Mouse (Mus musculus) cerebellum, adult 11-12 months (tissue): ENCODE data around the gene Cdip1.
A peak's percentile ranks its signal among the peaks of the same experiment; 100 is the strongest.
"Not testable (repeated sequence)": the region's sequence is repeated elsewhere in the genome, so short reads cannot be mapped to it uniquely, and the experiment has no call there.

Experiments
- DNase-seq: peaks from one replicate; pipeline ENCODE4 v3.0.0; 2022

The Cdip1 gene

DNA sequence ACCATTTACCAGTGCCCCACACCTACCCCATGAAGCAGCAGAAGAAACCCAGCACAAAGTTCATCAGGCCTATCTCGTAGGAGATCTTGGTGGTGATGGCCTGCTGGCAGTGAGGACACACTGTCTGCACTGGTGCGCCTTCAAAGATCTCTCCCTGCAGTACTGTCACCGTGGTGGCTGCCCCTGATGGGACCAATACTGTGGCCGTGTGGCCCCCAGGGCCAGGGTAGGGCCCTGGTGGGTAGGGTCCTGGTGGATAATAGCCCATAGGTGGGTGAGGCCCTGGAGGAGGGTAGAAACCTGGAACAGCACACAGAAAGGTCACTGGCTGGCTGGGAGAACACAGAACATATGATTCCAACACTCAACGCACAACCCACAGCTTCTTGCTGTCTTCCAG is 21.4 kb downstream of the Cdip1 start:
- DNase-seq, result no peak

- DNase-seq, result no peak
Observed at GRCm38 (mm10) chr16:4767012-4767790, 22.9 kb downstream of the Cdip1 start.

GRCm38 (mm10) chr16:4765852-4766251 is 24.2 kb downstream of the Cdip1 start:
- DNase-seq, result no peak

DNA sequence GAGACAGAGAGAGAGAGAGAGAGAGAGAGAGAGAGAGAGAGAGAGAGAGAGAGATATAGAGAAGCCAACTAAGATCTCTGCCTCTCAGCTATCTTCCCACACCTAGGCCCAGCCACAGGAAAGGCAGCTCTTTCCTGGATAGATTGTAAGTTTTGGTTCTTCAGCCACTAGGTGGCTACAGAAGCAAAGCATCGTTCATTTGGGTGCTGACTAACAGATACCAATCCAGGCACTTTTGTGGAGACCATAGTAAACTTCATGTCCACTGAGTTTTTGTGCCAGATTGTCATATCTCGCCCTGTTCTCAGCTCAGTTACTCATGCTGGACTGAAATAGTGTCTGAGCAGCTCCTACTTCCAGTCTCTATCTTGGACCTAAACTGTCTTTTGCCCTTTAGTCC is 26.8 kb downstream of the Cdip1 start:
- DNase-seq, result no peak

- DNase-seq, result no peak
Observed at GRCm38 (mm10) chr16:4762437-4762836, 27.7 kb downstream of the Cdip1 start.

- not testable (repeated sequence) for DNase-seq
Observed at GRCm38 (mm10) chr16:4756660-4757335, 33.3 kb downstream of the Cdip1 start.

- no peak for DNase-seq
Observed at GRCm38 (mm10) chr16:4754045-4754444, 36.0 kb downstream of the Cdip1 start.

DNA sequence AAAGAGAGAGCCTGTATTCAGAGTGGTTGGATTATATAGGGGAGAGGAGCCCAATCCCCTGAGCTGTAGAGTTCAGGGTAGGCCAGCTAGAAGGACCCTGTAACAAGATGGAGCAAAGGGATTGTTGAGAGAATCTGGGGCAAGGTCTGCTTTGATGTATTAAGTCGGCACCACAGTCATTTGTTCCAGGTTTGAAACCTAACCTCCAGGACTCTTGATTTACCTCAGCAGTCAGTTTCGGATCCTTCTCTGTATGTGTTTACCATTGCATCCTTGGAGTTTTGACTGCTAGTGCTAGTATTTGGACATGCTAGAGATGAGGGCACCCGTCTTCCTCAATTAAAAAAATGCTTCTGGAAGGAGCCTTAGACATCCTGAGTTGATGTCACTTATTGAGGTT is 37.9 kb downstream of the Cdip1 start:
- no peak for DNase-seq

GRCm38 (mm10) chr16:4742186-4742585 is 47.9 kb downstream of the Cdip1 start:
- no peak for DNase-seq

DNA sequence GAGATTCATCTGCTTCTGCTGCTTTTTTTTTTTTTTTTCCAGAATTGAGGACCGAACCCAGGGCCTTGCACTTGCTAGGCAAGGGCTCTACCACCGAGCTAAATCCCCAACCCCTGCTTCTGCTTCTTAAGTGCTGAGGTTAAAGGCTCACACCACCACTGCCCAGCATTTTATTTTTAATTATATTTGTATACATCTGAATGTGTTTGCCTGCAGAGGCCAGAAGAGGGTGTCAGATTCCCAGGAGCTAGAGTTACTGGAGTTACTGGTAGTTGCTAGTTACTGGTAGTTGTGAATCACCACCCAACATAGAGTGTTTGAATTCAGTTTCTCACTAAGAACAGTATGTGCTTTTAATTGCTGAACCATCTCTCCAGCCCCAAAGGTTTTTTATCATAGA is 50.1 kb downstream of the Cdip1 start:
- no peak for DNase-seq

GRCm38 (mm10) chr16:4736262-4736661 is 53.8 kb downstream of the Cdip1 start:
- DNase-seq, result no peak

DNA sequence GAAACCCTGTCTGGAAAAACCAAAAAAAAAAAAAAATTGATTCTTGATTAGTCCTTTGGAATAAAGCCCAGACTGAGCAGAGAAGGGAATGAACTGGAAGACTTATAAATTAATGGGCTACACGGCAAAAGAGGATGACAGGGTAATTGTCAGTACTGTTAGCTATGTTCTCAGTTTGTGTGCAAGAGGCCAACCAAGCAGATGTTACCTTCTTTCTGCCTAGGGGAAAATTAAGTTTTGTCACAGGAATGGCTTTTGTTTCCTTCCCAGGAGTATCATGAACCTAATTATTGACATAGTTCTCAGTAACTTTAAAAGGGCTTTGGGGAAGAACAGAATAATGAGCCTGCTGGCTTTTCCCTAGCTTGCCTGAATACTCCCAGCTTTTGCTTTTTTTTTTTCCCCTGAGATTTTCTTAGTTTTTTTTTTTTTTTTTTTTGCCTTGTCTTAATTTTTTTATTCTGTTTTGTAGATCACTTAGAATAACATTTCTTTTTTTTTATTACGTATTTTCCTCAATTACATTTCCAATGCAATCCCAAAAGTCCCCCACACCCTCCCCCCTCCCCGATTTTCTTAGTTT is 59.2 kb downstream of the Cdip1 start:
- DNase-seq, result no peak

DNA sequence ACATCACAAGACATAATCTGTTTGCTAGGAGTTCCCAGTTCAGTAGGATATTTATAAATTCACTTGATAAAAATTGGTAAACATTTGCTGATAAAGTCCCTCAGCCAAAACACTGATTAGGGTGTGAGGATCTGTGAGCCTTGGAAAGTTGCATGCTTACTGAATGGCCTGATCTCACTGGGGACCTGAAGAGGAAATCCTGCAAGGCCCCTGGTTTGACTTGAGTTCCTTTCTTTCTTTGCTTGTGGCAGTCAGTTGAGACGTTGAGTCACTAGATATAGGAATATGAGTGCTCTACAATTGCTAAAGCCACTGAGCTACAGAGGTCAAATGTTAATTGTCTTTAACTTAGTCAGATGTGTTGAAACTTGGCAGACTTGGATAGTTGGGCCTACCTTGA is 62.1 kb downstream of the Cdip1 start:
- no peak for DNase-seq

- no peak for DNase-seq
Observed at GRCm38 (mm10) chr16:4727526-4727925, 62.6 kb downstream of the Cdip1 start.

DNA sequence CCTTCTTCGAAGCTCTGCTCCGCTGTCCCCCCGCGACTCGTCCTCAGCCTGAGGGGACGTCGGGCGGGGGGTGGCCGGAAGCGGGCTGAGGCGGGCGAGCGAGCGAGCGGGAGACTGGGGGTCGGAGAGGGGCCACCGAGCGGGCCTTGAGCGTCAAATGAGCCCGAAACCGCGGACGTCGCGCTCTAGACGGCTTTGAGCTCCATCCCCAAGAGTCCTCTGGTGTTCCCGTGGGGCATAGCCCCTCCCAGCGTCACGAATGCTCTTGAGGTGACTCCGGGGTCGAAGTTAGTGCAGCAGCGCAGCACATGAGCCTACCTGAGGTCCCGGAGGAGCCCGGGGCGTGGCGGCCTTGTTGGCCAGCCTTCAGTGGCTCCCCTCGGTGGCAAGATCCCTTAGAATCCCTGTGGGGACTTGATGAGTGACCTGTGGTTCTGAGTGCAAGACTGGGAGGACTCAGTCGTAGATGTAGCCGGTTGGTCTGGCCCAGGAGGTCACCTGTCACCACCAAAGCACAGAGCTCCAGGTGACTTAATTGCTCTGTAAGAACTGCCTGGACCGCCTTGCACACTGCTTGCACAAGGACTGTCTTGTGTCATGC is 63.5 kb downstream of the Cdip1 start:
- DNase-seq, result peak; percentile 66

DNA sequence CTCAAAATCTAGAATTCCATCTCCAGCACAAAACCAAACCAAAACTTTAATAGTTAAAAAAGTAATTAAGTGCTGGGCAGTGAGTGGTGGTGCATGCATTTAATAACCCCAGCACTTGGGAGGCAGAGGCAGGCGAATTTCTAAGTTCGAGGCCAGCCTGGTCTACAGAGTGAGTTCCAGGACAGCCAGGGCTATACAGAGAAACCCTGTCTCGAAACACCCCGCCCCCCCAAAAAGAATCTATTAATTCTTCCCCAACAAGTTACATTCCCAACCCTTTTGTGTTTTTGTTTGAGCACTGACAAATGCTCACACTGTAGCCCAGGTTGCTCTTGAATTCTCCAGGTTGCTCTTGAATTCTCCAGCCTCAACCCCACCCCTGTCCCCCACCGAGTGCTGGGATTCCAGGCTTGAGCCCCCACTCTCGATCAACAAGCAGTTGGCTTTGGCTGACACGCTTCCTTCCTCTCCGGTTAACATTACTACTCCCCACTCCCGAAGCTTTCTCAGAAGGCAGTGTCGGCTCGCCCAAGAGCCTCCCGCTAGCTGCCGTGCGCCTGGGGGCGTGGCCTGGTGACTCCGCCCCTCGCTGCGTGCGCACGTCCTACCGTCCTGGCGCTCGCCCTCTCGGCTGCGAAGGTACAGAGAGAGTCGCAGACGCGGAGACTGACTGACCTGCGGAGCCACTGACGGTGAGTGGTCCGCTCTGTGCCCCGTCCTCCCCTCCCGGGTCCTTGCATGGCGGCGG is 64.1 kb downstream of the Cdip1 start, which contains the start of gene Hmox2:
Hmox2 (plus strand) TSS at position 582 of the 748 bp plus-strand sequence.
- peak; percentile 94 for DNase-seq

GRCm38 (mm10) chr16:4725266-4725665 is 64.8 kb downstream of the Cdip1 start:
- no peak for DNase-seq

DNA sequence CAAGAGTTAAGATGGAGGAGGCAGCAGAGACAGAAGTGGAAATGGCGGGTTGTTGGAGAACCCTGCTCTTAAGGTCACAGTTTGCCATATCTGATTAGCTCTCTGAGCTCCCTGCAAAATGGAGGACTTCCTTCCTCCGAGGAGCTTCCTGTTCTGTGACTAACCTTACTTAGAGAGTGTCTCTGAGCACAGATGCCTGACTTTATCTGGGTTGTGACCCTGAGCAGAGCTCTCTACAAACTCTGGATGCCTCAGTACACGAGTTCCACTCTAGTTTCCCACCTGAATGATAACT is 67.2 kb downstream of the Cdip1 start:
- DNase-seq, result no peak

DNA sequence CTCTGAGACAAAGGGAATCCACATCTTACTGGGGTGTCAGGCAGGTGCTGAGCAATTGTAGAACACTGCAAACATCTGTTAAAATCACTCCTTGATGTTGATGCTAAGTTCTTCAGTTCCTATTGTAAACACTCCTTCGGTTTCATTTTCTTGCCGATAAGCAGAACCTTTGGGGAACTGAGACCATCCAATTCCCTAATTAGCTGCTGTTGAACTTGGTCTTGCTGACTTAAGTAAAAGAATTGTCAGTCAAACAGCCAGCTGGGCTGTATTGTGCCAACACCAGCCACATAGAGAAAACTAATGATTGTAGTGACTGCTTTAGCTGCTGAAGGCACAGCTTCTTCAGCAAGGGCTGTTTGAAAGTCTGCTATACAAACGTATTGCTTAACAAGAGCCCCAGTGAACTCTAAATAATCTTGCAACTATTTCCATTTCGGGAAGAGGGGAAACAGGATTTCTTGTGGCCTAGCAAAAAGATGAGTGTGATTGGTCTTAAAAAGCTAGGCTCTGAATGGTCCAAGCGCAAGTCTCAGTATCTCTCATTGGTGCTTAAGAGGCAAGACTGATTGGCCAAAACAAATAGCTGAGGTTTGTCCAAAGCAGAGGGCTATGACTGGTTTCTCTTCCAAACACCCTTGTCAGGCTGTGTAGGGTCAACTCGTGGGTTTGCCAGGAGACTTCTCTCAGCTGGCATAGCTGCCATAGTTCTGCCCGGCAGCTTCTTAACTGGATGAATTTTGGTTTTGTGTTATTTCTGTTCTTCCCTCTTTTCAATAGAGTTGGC is 67.8 kb downstream of the Cdip1 start:
- DNase-seq, result no peak

DNA sequence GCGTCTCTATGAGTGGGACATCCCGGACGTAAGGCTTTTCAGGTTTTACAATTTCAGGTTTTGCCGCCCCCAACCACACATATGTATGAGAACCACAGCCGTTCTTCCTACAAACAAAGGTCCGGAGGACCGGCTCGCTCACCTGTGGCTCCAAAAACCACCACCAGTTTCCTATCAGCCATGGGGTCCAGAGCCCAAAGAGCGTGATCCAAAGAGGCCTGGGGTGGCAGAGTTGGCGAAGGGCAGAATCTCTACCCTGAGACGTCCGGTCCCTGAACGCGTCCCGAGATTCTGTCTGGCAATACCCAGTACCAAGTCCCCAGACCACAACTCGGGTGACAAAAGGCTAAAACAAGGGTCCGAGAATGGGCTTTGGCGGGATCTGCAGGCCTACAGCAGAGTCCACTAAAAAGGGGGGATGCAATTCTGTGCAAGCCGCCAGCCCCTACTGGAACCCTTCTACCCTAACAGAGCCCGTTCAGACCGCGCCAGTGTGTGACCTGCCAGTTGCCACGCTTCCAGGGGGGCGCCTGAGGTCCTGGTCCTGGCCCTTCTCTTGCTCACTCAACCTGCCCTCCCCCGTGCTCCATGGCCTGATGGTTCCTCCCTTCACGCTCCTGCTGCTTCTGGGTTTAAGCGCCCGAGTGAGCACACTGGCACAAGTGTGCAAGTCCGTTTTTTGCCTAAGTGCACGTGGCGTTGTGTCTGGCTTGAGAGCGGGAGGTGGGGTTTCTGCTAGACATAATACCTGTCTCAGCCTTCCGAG is 71.2 kb downstream of the Cdip1 start, which contains the start of gene Nmral1:
Nmral1 (minus strand) TSS at position 604 of the 766 bp plus-strand sequence.
- peak; percentile 82 for DNase-seq

- DNase-seq, result no peak
Observed at GRCm38 (mm10) chr16:4717866-4718265, 72.2 kb downstream of the Cdip1 start.
